Mouse (Mus musculus) C2C12 (cell line): ENCODE results near the gene Map3k11. TPM values are rescaled to one million over a fixed set of nuclear protein-coding genes. Genes with fewer than 3 reads are reported as not detected.

ENCODE experiments used
- H3K27me3 ChIP-seq: one replicate; pipeline ENCODE4 v1.6.1; 2011; ENCODE audit not compliant: control insufficient read depth, insufficient read depth, insufficient read length
- H3K36me3 ChIP-seq: one replicate; pipeline ENCODE4 v1.6.1; 2011; ENCODE audit not compliant: control insufficient read depth, insufficient read depth
- H3K4me3 ChIP-seq: one replicate; pipeline ENCODE4 v1.5.1; 2011; ENCODE audit warnings: mild to moderate bottlenecking, control low read depth; ENCODE audit not compliant: poor library complexity, insufficient read depth, severe bottlenecking
- H3K79me2 ChIP-seq: one replicate; pipeline ENCODE4 v1.6.1; 2011; ENCODE audit not compliant: control insufficient read depth, insufficient read depth
- H3K79me3 ChIP-seq: one replicate; pipeline ENCODE4 v1.6.1; 2011; ENCODE audit warnings: low read depth, control low read depth
- H3ac ChIP-seq: one replicate; pipeline ENCODE3; 2011; ENCODE audit warnings: low read depth; ENCODE audit not compliant: control insufficient read depth, insufficient read length
- CEBPB ChIP-seq: IDR thresholded peaks from one replicate; pipeline ENCODE4 v1.6.1; 2011; ENCODE audit warnings: low read depth, mild to moderate bottlenecking, control low read depth, moderate library complexity
- CTCF ChIP-seq: IDR thresholded peaks from one replicate; pipeline ENCODE4 v1.5.1; 2011; ENCODE audit not compliant: control insufficient read depth, insufficient read depth, insufficient read length
- FOSL1 ChIP-seq: IDR thresholded peaks from one replicate; pipeline ENCODE4 v1.8.0; 2011; ENCODE audit warnings: mild to moderate bottlenecking, low read length; ENCODE audit not compliant: poor library complexity, insufficient read depth, severe bottlenecking
- MAX ChIP-seq: IDR thresholded peaks from one replicate; pipeline ENCODE4 v1.6.1; 2011; ENCODE audit warnings: mild to moderate bottlenecking, control low read depth
- MYOD1 ChIP-seq: IDR thresholded peaks from one replicate; pipeline ENCODE4 v1.6.1; 2011; ENCODE audit warnings: low read depth; ENCODE audit not compliant: control insufficient read depth, insufficient read length
- MYOG ChIP-seq: IDR thresholded peaks from one replicate; pipeline ENCODE4 v1.6.1; 2011; ENCODE audit not compliant: control insufficient read depth, insufficient read length; ENCODE audit errors: extremely low read depth
- USF1 ChIP-seq: IDR thresholded peaks from one replicate; pipeline ENCODE4 v1.6.1; 2011; ENCODE audit warnings: low read depth, mild to moderate bottlenecking, control low read depth, moderate library complexity
- polyA plus RNA-seq: library from polyadenylated mRNA; unstranded; fragments of >200 nt; fragmentation: generic; extraction: Trizol; gene quantifications from one replicate; pipeline ENCODE4 v1.2.1, GENCODE M21; 2012; ENCODE audit warnings: missing spikeins

Gene Map3k11
- polyA plus RNA-seq, 1 experiment = 24.2 TPM

GRCm38 (mm10) chr19:5725029-5725707 lies 36.6 kb downstream of the Map3k11 start:
- Histone ChIP-seq H3K27me3 (no peaks in the 10 kb centered on the region), H3K36me3 (peaks cover 38% of the 10 kb centered on the region)
- TF ChIP-seq MAX (no peak), MYOD1 (peak; percentile 74), USF1 (no peak), CTCF (no peak), MYOG (no peak), FOSL1 (no peak), CEBPB (no peak)

GRCm38 (mm10) chr19:5725767-5726515 lies 37.4 kb downstream of the Map3k11 start, which contains the start of gene Ehbp1l1:
TSS of gene Ehbp1l1 (minus strand) at chr19:5726317.
- TF ChIP-seq FOSL1 (no peak), USF1 (no peak), MAX (no peak), MYOD1 (no peak), CEBPB (no peak), MYOG (no peak), CTCF (no peak)
- H3K36me3 ChIP-seq = peaks cover 36% of the 10 kb centered on the region

More at GRCm38 (mm10) chr19:5725029-5725707, 36.6 kb downstream of the Map3k11 start:
- H3K79me2 ChIP-seq = peaks cover 77% of the 10 kb centered on the region
- H3ac ChIP-seq = peak overlapping the region; percentile 76
- H3K79me3 ChIP-seq = peaks cover 44% of the 10 kb centered on the region
- peak overlapping the region; percentile 45 for H3K4me3 ChIP-seq

GRCm38 (mm10) chr19:5726961-5727578 lies 38.5 kb downstream of the Map3k11 start:
- peaks cover 26% of the 10 kb centered on the region for H3K36me3 ChIP-seq
- H3K4me3 ChIP-seq = peak overlapping the region; percentile 85
- no peak for TF ChIP-seq CEBPB
- no peak for TF ChIP-seq CTCF
- TF ChIP-seq MYOG = no peak
- no peak for TF ChIP-seq USF1
- no peak for TF ChIP-seq FOSL1
- no peak for TF ChIP-seq MAX
- TF ChIP-seq MYOD1 = no peak
- peaks cover 51% of the 10 kb centered on the region for H3K79me3 ChIP-seq
- H3ac ChIP-seq = peak overlapping the region; percentile 35
- H3K27me3 ChIP-seq = no peaks in the 10 kb centered on the region
- peaks cover 88% of the 10 kb centered on the region for H3K79me2 ChIP-seq

More at GRCm38 (mm10) chr19:5725767-5726515, 37.4 kb downstream of the Map3k11 start, which contains the start of gene Ehbp1l1:
- no peaks in the 10 kb centered on the region for H3K27me3 ChIP-seq
- peaks cover 84% of the 10 kb centered on the region for H3K79me2 ChIP-seq
- peaks cover 48% of the 10 kb centered on the region for H3K79me3 ChIP-seq
- peak within 1 kb of the TSS; percentile 76 for H3ac ChIP-seq
- peak within 1 kb of the TSS; percentile 85 for H3K4me3 ChIP-seq

DNA sequence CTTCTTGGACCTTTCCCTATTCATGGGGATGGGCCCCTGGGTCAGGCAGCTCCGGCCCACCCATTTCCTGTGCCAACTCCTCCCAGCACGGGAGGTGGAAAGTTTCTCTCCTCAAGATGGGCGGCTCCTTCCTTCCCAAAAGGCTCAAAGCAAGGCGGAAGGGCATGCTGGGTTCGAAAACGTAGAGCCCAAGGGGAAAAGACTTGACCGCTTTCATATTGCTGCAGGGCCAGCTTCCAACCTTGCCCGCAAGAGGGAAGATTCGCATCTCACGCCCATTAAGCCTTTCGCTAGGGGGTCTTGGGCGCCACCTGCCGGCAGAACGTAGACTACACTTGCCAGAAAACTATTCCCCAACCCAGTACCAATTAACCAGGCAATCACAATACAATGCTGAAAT lies 39.2 kb downstream of the Map3k11 start:
- Histone ChIP-seq H3ac (peak overlapping the region; percentile 35), H3K79me3 (peaks cover 48% of the 10 kb centered on the region), H3K4me3 (peak overlapping the region; percentile 85), H3K36me3 (peaks cover 20% of the 10 kb centered on the region), H3K27me3 (no peaks in the 10 kb centered on the region), H3K79me2 (peaks cover 82% of the 10 kb centered on the region)
- no peak for TF ChIP-seq USF1
- no peak for TF ChIP-seq CEBPB
- no peak for TF ChIP-seq MYOG
- no peak for TF ChIP-seq MAX
- TF ChIP-seq CTCF = peak; percentile 71
- TF ChIP-seq FOSL1 = no peak
- TF ChIP-seq MYOD1 = no peak
